Mouse (Mus musculus): ENCODE results near the gene Slc12a5. TPM values are rescaled to one million over a fixed set of nuclear protein-coding genes. Genes with fewer than 3 reads are reported as not detected.

Slc12a5 gene
- total and polyA plus RNA-seq, 2 experiments from 2014 or later = 41.6 to 139 TPM

GRCm38 (mm10) chr2:164956195-164956594 lies 4.4 kb upstream of the Slc12a5 start:
- H3K4me3 ChIP-seq (ENCODE audit: low read depth, low read length) = no peak overlapping the region
- H3K27me3 ChIP-seq (ENCODE audit: insufficient read depth, low read length) = peaks cover 4% of the 10 kb centered on the region
- no peaks in the 10 kb centered on the region for H3K9me3 ChIP-seq (ENCODE audit: low read length)
- H3K4me2 ChIP-seq (ENCODE audit: low read depth) = no peak overlapping the region
- no peak for TF ChIP-seq CTCF (IDR thresholded peaks at IDR 0.05; ENCODE audit: low read depth)
- DNase-seq = no peak
- no peaks in the 10 kb centered on the region for H3K36me3 ChIP-seq (ENCODE audit: insufficient read depth)
- no peak for ATAC-seq
- peaks cover 7% of the 10 kb centered on the region; the same call in 1 of the 2 replicates for H3K4me1 ChIP-seq (ENCODE audit: insufficient read depth)
- 72% methylated on average over 5 of the region's 5 CpGs for WGBS
- H3K27ac ChIP-seq (ENCODE audit: low read depth, low read length) = no peak overlapping the region
- H3K9ac ChIP-seq = no peak overlapping the region

GRCm38 (mm10) chr2:164957548-164958315 lies 2.9 kb upstream of the Slc12a5 start:
- H3K4me2 ChIP-seq (ENCODE audit: low read depth) = no peak overlapping the region
- peak; percentile 21; the same call in 1 of the 2 replicates for TF ChIP-seq CTCF (IDR thresholded peaks at IDR 0.05; ENCODE audit: low read depth)
- no peaks in the 10 kb centered on the region for H3K36me3 ChIP-seq (ENCODE audit: insufficient read depth)
- no peak for DNase-seq
- no peaks in the 10 kb centered on the region; the same call in 1 of the 2 replicates for H3K27me3 ChIP-seq (ENCODE audit: insufficient read depth, low read length)
- no peak overlapping the region for H3K4me3 ChIP-seq (ENCODE audit: low read depth, low read length)
- no peaks in the 10 kb centered on the region for H3K9me3 ChIP-seq (ENCODE audit: low read length)
- H3K4me1 ChIP-seq (ENCODE audit: insufficient read depth) = peaks cover 7% of the 10 kb centered on the region; the same call in 1 of the 2 replicates
- H3K9ac ChIP-seq = no peak overlapping the region
- H3K27ac ChIP-seq (ENCODE audit: low read depth, low read length) = no peak overlapping the region
- no peak for ATAC-seq
- 66% methylated on average over 9 of the region's 9 CpGs for WGBS

DNA sequence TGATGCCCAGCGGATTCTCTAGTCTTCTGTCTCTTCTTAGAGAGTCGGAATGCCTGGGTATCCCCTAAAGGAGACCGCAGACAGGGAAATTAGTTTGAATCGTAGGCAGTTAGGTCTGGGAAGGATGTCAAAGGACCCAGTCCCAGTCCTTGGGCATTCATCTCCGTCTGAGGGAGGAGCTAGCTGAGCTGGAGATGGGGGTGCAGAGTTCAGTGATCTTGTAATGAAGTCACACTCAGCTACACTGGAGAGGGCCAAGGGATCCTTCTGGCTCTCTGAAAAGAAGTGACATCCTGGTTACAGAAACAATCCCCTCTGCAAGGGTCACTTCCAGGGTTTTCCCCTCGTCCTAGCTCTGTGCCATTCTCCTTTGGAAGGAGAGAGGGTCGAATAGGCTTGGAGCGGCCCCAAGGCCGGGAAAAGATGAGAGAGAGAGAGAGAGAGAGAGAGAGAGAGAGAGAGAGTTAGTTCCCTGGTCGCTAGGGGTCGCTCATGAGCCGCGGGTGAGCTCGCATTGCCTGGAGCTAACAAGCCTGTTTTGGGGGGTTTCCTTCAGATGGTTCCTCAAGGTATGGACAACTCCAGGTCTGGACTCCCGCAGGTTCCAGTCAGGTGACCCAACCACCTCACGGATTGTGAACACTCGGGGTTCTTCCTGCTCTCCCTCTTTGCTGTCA lies 1.0 kb downstream of the Slc12a5 start:
- Histone ChIP-seq H3K27ac (ENCODE audit: low read depth, low read length) (peak overlapping the region; percentile 24), H3K9ac (peak overlapping the region; percentile 58), H3K4me2 (ENCODE audit: low read depth) (peak overlapping the region; percentile 71), H3K4me1 (ENCODE audit: insufficient read depth) (peaks cover 14% of the 10 kb centered on the region), H3K36me3 (ENCODE audit: insufficient read depth) (no peaks in the 10 kb centered on the region), H3K27me3 (ENCODE audit: insufficient read depth, low read length) (no peaks in the 10 kb centered on the region), H3K4me3 (ENCODE audit: low read depth, low read length) (peak overlapping the region; percentile 60), H3K9me3 (ENCODE audit: low read length) (no peaks in the 10 kb centered on the region)
- peak; percentile 86 for DNase-seq
- ATAC-seq = no peak
- TF ChIP-seq CTCF (IDR thresholded peaks at IDR 0.05; ENCODE audit: low read depth) = peak; percentile 86
- WGBS = 5% methylated on average over 17 of the region's 17 CpGs

- ATAC-seq (no peak), DNase-seq (no peak)
- peaks cover 14% of the 10 kb centered on the region for H3K4me1 ChIP-seq (ENCODE audit: insufficient read depth)
- H3K4me3 ChIP-seq (ENCODE audit: low read depth, low read length) = no peak overlapping the region
- 0 out of 2 replicates have a peak, but pooled peaks cover 4% of the 10 kb centered on the region for H3K27me3 ChIP-seq (ENCODE audit: insufficient read depth, low read length)
- TF ChIP-seq CTCF (IDR thresholded peaks at IDR 0.05; ENCODE audit: low read depth) = no peak
- H3K36me3 ChIP-seq (ENCODE audit: insufficient read depth) = no peaks in the 10 kb centered on the region
- no peaks in the 10 kb centered on the region for H3K9me3 ChIP-seq (ENCODE audit: low read length)
- H3K27ac ChIP-seq (ENCODE audit: low read depth, low read length) = no peak overlapping the region
- no peak overlapping the region for H3K9ac ChIP-seq
- no peak overlapping the region for H3K4me2 ChIP-seq (ENCODE audit: low read depth)
- whole genome bisulfite sequencing = 44% methylated on average over 7 of the region's 7 CpGs
Observed at GRCm38 (mm10) chr2:164962183-164962580, 1.6 kb downstream of the Slc12a5 start.

DNA sequence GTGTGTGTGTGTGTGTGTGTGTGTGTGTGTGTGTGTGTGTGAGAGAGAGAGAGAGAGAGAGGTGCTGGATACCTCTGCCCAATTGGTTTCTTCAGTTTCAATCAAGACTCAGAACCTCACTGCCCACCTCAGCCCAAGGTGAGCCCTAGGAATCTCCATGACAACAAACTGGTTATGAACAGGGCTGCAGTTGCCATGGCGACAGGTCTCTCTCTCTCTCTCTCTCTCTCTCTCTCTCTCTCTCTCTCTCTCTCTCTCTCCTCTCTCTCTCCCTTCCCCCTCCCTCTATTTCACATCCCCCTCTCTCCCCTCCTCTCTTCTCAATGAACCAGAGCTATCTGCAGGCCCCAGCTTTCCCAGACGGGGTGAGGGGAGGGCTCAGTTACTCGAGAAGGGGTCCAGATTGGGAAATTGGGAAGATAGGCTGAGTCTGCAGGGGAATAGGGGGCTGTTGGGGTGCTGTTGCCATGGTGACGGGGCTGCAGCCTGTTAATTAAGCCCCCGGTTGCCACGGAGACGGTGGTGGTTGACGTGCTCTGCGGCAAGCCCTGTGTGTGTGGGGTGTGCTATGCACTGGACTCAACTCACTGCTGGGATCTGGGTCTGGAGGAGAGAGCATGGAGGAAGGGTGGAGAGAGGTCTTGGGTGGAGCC lies 3.8 kb downstream of the Slc12a5 start:
- H3K4me1 ChIP-seq (ENCODE audit: insufficient read depth) = peaks cover 18% of the 10 kb centered on the region
- H3K27me3 ChIP-seq (ENCODE audit: insufficient read depth, low read length) = 0 out of 2 replicates have a peak, but pooled peaks cover 9% of the 10 kb centered on the region
- H3K9me3 ChIP-seq (ENCODE audit: low read length) = no peaks in the 10 kb centered on the region
- peak; percentile 70 for ATAC-seq
- peak overlapping the region; percentile 83 for H3K27ac ChIP-seq (ENCODE audit: low read depth, low read length)
- 16% methylated on average over 9 of the region's 9 CpGs for WGBS
- H3K9ac ChIP-seq = peak overlapping the region; percentile 32
- peak overlapping the region; percentile 12; the same call in 1 of the 2 replicates for H3K4me3 ChIP-seq (ENCODE audit: low read depth, low read length)
- peak; percentile 89 for DNase-seq
- H3K4me2 ChIP-seq (ENCODE audit: low read depth) = peak overlapping the region; percentile 40
- no peak for TF ChIP-seq CTCF (IDR thresholded peaks at IDR 0.05; ENCODE audit: low read depth)
- H3K36me3 ChIP-seq (ENCODE audit: insufficient read depth) = no peaks in the 10 kb centered on the region

GRCm38 (mm10) chr2:164964981-164965380 lies 4.4 kb downstream of the Slc12a5 start:
- H3K9ac ChIP-seq = peak overlapping the region; percentile 32; the same call in 1 of the 2 replicates
- DNase-seq (no peak), ATAC-seq (no peak)
- peak overlapping the region; percentile 40 for H3K4me2 ChIP-seq (ENCODE audit: low read depth)
- peaks cover 22% of the 10 kb centered on the region for H3K4me1 ChIP-seq (ENCODE audit: insufficient read depth)
- H3K9me3 ChIP-seq (ENCODE audit: low read length) = no peaks in the 10 kb centered on the region
- 80% methylated on average over 1 of the region's 1 CpGs for WGBS
- H3K27ac ChIP-seq (ENCODE audit: low read depth, low read length) = peak overlapping the region; percentile 83
- H3K36me3 ChIP-seq (ENCODE audit: insufficient read depth) = no peaks in the 10 kb centered on the region
- TF ChIP-seq CTCF (IDR thresholded peaks at IDR 0.05; ENCODE audit: low read depth) = no peak
- no peak overlapping the region for H3K4me3 ChIP-seq (ENCODE audit: low read depth, low read length)
- 0 out of 2 replicates have a peak, but pooled peaks cover 14% of the 10 kb centered on the region for H3K27me3 ChIP-seq (ENCODE audit: insufficient read depth, low read length)
